ENCODE assay signal across 14 mouse cellular contexts in the genomic region with DNA sequence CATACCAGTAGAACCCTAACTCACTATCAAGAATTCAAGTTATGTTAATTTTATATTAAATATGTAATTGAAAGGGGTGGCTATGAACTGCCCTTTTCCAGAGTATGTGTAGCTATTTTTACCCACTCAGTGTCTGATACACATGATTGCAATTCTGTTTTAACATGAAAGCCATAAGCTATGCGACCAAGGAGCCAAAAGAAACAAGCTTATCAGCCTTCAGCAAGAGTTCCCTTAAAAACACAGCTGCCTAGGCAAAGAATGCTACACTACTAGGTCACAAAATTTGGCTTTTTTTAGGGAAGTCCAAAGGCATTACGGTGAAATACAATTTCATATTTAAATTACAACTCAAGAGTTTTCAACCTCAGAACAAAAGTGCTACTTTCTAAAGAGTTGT.
"Had no signal": no experiment of that assay in that cellular context is flagged by ENCODE, and none has a peak within 500 bp of the region (broad histone marks: within the 10 kb centered on the region; RNA-seq: fewer than 3 reads in every experiment).

No protein-coding gene starts in this region.

- H3K9ac ChIP-seq: limb, embryonic 15.5 days; liver, embryonic 13.5 days; liver, postnatal 0 days; midbrain, embryonic 15.5 days; neural tube, embryonic 12.5 days had no signal

- H3K4me2 ChIP-seq: limb, embryonic 15.5 days; liver, embryonic 13.5 days; midbrain, embryonic 11.5 days; midbrain, embryonic 15.5 days; neural tube, embryonic 12.5 days had no signal

- DNase-seq: kidney, adult 8-10 months; kidney, postnatal 14 days; liver, embryonic 13.5 days; liver, postnatal 0 days; lung, postnatal 10 days; thymus, postnatal 14 days had no signal

- H3K4me1 ChIP-seq: limb, embryonic 15.5 days; liver, embryonic 13.5 days; midbrain, embryonic 15.5 days; neural tube, embryonic 12.5 days had no signal

- H3K27ac ChIP-seq: left cerebral cortex, adult 2 months; limb, embryonic 15.5 days; liver, embryonic 13.5 days; macrophage; midbrain, embryonic 15.5 days; neural tube, embryonic 12.5 days; stomach, postnatal 0 days had no signal

- H3K4me3 ChIP-seq: left cerebral cortex, adult 2 months; limb, embryonic 15.5 days; liver, embryonic 13.5 days; megakaryocyte, embryonic 14.5 days; midbrain, embryonic 15.5 days; neural tube, embryonic 12.5 days had no signal

- H3K36me3 ChIP-seq: midbrain, embryonic 15.5 days had no signal

- H3K9me3 ChIP-seq: limb, embryonic 15.5 days; liver, embryonic 13.5 days; megakaryocyte, embryonic 14.5 days; midbrain, embryonic 15.5 days; neural tube, embryonic 12.5 days had no signal

- ATAC-seq: liver, postnatal 0 days; midbrain, embryonic 15.5 days had no signal

- H3K27me3 ChIP-seq: limb, embryonic 15.5 days; liver, embryonic 13.5 days; megakaryocyte, embryonic 14.5 days; midbrain, embryonic 15.5 days; neural tube, embryonic 12.5 days had no signal
